Mouse (Mus musculus) kidney, adult 8-10 months (tissue): ENCODE data around the gene Tmem259.

Experiments used
- DNase-seq, 2 experiments: peaks; one replicate each; pipeline ENCODE4 v3.0.0; 2022

Tmem259 gene

GRCm38 (mm10) chr10:79986232-79986878 lies 2.2 kb upstream of the Tmem259 start:
- DNase-seq, result no peak

- peak; percentile 65 to 66 for DNase-seq
These were observed 1.5 kb upstream of the Tmem259 start for GRCm38 (mm10) chr10:79985334-79986231.

- DNase-seq, result peak; percentile 99 to 100
These were observed 741 bp upstream of the Tmem259 start for GRCm38 (mm10) chr10:79984871-79985270.

GRCm38 (mm10) chr10:79983670-79984069 lies 460 bp downstream of the Tmem259 start:
- peak; percentile 80 to 87 for DNase-seq

GRCm38 (mm10) chr10:79983205-79983604 lies 925 bp downstream of the Tmem259 start:
- DNase-seq, result no peak

- no peak for DNase-seq
These were observed 4.6 kb downstream of the Tmem259 start for GRCm38 (mm10) chr10:79979401-79980155.

GRCm38 (mm10) chr10:79978061-79978460 lies 6.1 kb downstream of the Tmem259 start:
- no peak for DNase-seq

GRCm38 (mm10) chr10:79977324-79977723 lies 6.8 kb downstream of the Tmem259 start:
- no peak for DNase-seq

GRCm38 (mm10) chr10:79976722-79977107 lies 7.4 kb downstream of the Tmem259 start:
- no peak for DNase-seq

GRCm38 (mm10) chr10:79976071-79976721 lies 7.9 kb downstream of the Tmem259 start:
- no peak for DNase-seq

- DNase-seq, result no peak
These were observed 9.5 kb downstream of the Tmem259 start for GRCm38 (mm10) chr10:79974668-79975067.

GRCm38 (mm10) chr10:79974087-79974486 lies 10.0 kb downstream of the Tmem259 start:
- no peak for DNase-seq

- DNase-seq, result no peak
These were observed 11.3 kb downstream of the Tmem259 start for GRCm38 (mm10) chr10:79972831-79973230.

GRCm38 (mm10) chr10:79971183-79971497 lies 13.0 kb downstream of the Tmem259 start:
- no peak for DNase-seq

GRCm38 (mm10) chr10:79970415-79971182 lies 13.5 kb downstream of the Tmem259 start, which contains the start of gene Grin3b:
Grin3b (plus strand) TSS chr10:79970715.
- no peak for DNase-seq

- DNase-seq, result peak; percentile 72 to 73
These were observed 15.0 kb downstream of the Tmem259 start for GRCm38 (mm10) chr10:79969124-79969568.

- no peak for DNase-seq
These were observed 15.9 kb downstream of the Tmem259 start for GRCm38 (mm10) chr10:79968181-79968580.

- peak; percentile 91 to 94 for DNase-seq
These were observed 17.2 kb downstream of the Tmem259 start for GRCm38 (mm10) chr10:79966886-79967400.

GRCm38 (mm10) chr10:79965325-79965724 lies 18.8 kb downstream of the Tmem259 start:
- DNase-seq, result no peak

GRCm38 (mm10) chr10:79964727-79965126 lies 19.4 kb downstream of the Tmem259 start:
- DNase-seq, result no peak

GRCm38 (mm10) chr10:79960671-79961294 lies 23.3 kb downstream of the Tmem259 start:
- DNase-seq, result no peak
